Mouse (Mus musculus) midbrain, embryonic 13.5 days (tissue): ENCODE measurements around the gene Gm28729. TPM values are rescaled to one million over a fixed set of nuclear protein-coding genes. Genes with fewer than 3 reads are reported as not detected.
"Not testable (repeated sequence)": the region's sequence is repeated elsewhere in the genome, so short reads cannot be mapped to it uniquely, and the experiment has no call there.

Source experiments
- ATAC-seq: fragments of 200-750 bp; cut with Nextera tagmentation; 2 replicates; pipeline ENCODE4 v1.8.0; 2017; ENCODE audit warnings: mild to moderate bottlenecking, moderate TSS enrichment, moderate library complexity
- H3K27ac ChIP-seq: fragments of 300-500 bp; sonication (generic); 2 replicates; pipeline ENCODE4 v1.5.1; 2015; ENCODE audit warnings: inconsistent platforms, mild to moderate bottlenecking, moderate library complexity
- H3K27me3 ChIP-seq: fragments of 300-500 bp; sonication (generic); 2 replicates; pipeline ENCODE4 v1.6.1; 2015; ENCODE audit warnings: mild to moderate bottlenecking, inconsistent platforms
- H3K36me3 ChIP-seq: fragments of 300-500 bp; sonication (generic); 2 replicates; pipeline ENCODE4 v1.6.1; 2015; ENCODE audit warnings: mild to moderate bottlenecking, inconsistent platforms
- H3K4me1 ChIP-seq: fragments of 300-500 bp; sonication (generic); replicated peaks from 2 replicates; pipeline ENCODE4 v1.6.1; 2015; ENCODE audit warnings: inconsistent platforms
- H3K4me2 ChIP-seq: fragments of 300-500 bp; sonication (generic); replicated peaks from 2 replicates; pipeline ENCODE4 v1.6.1; 2015; ENCODE audit warnings: moderate library complexity, mild to moderate bottlenecking, inconsistent platforms
- H3K4me3 ChIP-seq: fragments of 300-500 bp; sonication (generic); replicated peaks from 2 replicates; pipeline ENCODE4 v1.5.1; 2015; ENCODE audit warnings: mild to moderate bottlenecking, inconsistent platforms
- H3K9ac ChIP-seq: fragments of 300-500 bp; sonication (generic); replicated peaks from 2 replicates; pipeline ENCODE4 v1.6.1; 2015; ENCODE audit warnings: mild to moderate bottlenecking, inconsistent platforms
- H3K9me3 ChIP-seq: fragments of 300-500 bp; sonication (generic); 2 replicates; pipeline ENCODE4 v1.6.1; 2016; ENCODE audit warnings: mild to moderate bottlenecking, inconsistent platforms
- WGBS: fragments of 180-500 bp; shearing (Covaris S2); methylation state at CpG from one replicate; pipeline ENCODE4 v1.1.7; 2015; 5-methylcytosine and 5-hydroxymethylcytosine counted together
- polyA plus RNA-seq: library from polyadenylated mRNA; unstranded; fragments of >200 nt; fragmentation: Nextera tagmentation; extraction: Ambion mirVana; gene quantifications from 2 replicates; pipeline ENCODE4 v1.2.1, GENCODE M21; 2015

Gene Gm28729
- polyA plus RNA-seq, 1 experiment from 2014 or later, result not detected

DNA sequence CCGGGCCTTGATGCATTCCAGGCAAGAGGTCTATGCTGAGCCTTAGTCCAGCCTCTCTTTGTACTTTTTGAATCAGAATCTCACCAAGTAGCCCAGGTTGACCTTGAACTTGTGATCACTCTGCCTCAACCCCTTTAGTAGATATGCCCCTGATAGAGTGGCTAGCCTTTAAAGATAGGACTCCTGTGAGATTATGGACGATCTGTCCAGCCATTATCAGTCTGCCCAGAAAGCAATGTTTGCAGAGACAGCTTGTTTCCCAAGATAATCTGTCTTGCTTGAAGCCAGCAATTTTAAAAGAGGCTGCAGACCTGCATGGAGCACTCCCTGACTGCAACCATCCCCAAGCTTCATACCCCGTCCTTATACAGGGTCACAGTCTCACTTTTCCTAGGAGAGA lies 42.0 kb downstream of the Gm28729 start:
- 0 out of 2 replicates have a peak, but pooled peaks cover 6% of the 10 kb centered on the region for H3K27me3 ChIP-seq
- no peaks in the 10 kb centered on the region for H3K36me3 ChIP-seq
- H3K4me3 ChIP-seq, result no peak overlapping the region
- no peak overlapping the region for H3K4me2 ChIP-seq
- ATAC-seq, result no peak
- WGBS, result 67% methylated on average over 3 of the region's 3 CpGs
- no peak overlapping the region for H3K9ac ChIP-seq
- no peak overlapping the region for H3K27ac ChIP-seq
- H3K9me3 ChIP-seq, result no peaks in the 10 kb centered on the region
- no peaks in the 10 kb centered on the region for H3K4me1 ChIP-seq

DNA sequence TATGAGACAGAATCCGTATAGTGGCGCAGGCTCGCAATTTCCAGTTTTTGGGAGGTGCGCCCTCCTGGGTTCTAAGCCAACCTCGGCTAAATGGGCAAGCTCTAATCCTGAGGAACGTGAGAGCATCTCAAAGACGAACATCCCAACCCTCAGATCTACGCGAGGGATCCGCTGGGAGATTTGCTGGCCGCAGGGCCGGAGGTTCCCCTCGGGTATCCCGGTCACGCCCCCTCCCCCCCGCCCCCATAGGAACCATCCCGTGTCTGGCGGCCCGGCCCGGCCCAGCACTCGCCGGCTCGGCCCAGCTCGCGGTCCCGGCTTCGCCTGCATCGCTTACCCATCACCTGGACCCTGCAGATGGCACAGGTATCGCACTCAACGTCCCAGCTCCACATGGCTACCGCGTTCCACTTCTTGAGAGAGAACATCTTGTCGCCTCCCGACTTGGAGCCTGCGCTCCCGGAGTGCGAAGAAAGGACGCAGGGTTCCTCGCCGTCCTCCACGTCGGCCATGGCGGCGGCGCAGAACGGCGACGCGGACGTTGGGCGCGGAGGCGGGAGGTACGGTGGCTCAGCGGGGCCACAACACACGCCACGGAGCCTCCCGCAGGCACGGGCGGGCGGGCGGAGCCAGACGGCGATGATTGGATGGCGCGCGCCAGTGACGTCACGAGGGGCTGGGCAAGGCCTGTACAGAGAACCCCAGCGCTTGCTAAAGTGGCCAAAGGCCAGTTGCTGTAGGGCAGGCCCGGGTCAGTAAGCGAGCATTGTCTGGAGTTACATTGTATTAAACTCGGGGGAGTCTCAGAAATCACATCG lies 46.8 kb downstream of the Gm28729 start, which contains the start of gene Rnf7:
Gene Rnf7 (minus strand): TSS at position 605 of the 818 bp plus-strand sequence.
- peak within 1 kb of the TSS; percentile 89 for H3K27ac ChIP-seq
- 0 out of 2 replicates have a peak, but pooled peaks cover 6% of the 10 kb centered on the region for H3K27me3 ChIP-seq
- H3K4me2 ChIP-seq, result peak within 1 kb of the TSS; percentile 87
- H3K9me3 ChIP-seq, result no peaks in the 10 kb centered on the region
- ATAC-seq, result peak; percentile 98
- H3K36me3 ChIP-seq, result peaks cover 14% of the 10 kb centered on the region
- peak within 1 kb of the TSS; percentile 86 for H3K9ac ChIP-seq
- under 1% methylated on average over 72 of the region's 74 CpGs for WGBS
- peaks cover 21% of the 10 kb centered on the region for H3K4me1 ChIP-seq
- peak within 1 kb of the TSS; percentile 77 for H3K4me3 ChIP-seq

DNA sequence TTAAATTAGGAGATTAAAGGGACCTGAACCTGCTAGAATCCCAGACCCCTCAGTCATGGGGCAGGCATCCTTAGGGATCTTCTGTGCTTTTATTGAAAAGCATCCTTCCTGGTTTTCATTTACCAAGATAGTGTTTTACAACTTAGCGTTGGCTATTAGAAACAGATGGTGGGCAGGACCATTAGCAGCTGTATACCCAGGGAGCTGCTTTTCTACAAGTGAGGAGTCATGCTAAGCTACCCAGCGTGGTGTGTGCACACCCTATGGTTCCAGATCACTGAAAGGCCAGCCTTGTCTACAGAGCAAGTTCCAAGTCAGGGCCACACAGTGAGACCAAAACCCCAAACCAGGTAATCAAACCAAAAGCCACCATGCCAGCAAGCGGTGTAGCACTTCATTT lies 52.7 kb downstream of the Gm28729 start:
- H3K9ac ChIP-seq, result no peak overlapping the region
- no peaks in the 10 kb centered on the region for H3K27me3 ChIP-seq
- H3K4me2 ChIP-seq, result no peak overlapping the region
- H3K4me3 ChIP-seq, result no peak overlapping the region
- peaks cover 17% of the 10 kb centered on the region for H3K4me1 ChIP-seq
- WGBS, result 88% methylated on average over 3 of the region's 3 CpGs
- no peak for ATAC-seq
- no peak overlapping the region for H3K27ac ChIP-seq
- H3K36me3 ChIP-seq, result peaks cover 46% of the 10 kb centered on the region
- H3K9me3 ChIP-seq, result no peaks in the 10 kb centered on the region

DNA sequence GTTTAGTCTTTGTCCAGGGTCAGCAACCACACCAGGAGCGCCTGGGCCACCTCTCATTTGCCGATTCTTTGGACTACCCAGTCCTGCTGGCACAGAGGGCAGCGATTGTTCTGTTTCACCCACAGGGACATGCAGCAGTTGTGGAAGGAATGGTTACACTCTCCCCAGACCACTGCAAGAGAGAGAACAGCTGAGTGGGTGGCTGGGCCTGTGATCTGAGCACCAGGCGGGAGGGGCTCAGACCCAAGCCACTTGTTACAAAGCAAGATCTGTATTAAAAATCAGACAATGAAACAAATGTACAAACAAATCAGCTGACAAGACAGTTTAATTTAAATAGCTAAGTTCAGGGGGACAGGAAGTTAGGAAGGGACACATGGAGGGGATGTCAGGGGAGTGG lies 53.4 kb downstream of the Gm28729 start:
- not testable (repeated sequence) for H3K9ac ChIP-seq, H3K27me3 ChIP-seq, H3K9me3 ChIP-seq, H3K4me2 ChIP-seq, ATAC-seq, H3K4me3 ChIP-seq, H3K27ac ChIP-seq
- Histone ChIP-seq H3K36me3 (peaks cover 53% of the 10 kb centered on the region), H3K4me1 (peaks cover 10% of the 10 kb centered on the region)
- WGBS, result 77% methylated on average over 4 of the region's 4 CpGs

DNA sequence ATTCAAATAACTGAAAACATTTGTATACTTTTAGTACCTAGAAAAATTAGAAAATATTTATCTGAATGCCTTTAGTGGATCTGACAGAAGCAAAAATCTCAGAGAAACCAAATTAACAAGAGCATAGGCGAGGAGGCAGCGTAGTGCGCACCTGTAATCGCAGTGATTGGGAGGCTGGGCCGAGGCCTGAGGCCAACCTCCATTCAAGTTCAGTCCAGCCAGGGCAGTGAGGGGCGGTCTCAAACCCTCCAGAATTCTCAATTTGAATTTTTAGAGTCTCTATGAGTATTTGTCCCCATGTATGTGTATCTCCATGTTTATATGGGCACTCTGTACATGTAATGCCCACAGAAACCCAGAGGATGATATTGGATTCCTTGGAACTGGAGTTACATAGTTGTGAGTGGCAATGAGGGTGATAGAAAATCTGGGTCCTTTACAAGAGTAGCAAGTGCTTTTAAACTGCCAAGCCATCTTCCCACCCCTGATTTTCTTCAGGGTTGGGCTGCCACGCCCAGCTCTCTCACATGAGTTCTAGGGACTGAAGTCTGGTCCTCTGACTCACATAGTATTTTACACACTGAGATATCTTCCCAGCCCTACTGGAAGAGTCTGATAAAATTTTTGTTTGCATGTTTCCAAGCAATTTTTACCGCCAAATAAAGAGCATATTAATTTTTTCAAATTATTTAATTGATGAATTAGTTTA lies 54.6 kb downstream of the Gm28729 start:
- Histone ChIP-seq H3K27me3 (no peaks in the 10 kb centered on the region), H3K9me3 (no peaks in the 10 kb centered on the region), H3K4me2 (no peak overlapping the region), H3K4me1 (0 out of 2 replicates have a peak, but pooled peaks cover 1% of the 10 kb centered on the region), H3K4me3 (no peak overlapping the region), H3K9ac (no peak overlapping the region), H3K36me3 (peaks cover 50% of the 10 kb centered on the region), H3K27ac (no peak overlapping the region)
- no peak for ATAC-seq
- WGBS, result 95% methylated on average over 8 of the region's 8 CpGs

DNA sequence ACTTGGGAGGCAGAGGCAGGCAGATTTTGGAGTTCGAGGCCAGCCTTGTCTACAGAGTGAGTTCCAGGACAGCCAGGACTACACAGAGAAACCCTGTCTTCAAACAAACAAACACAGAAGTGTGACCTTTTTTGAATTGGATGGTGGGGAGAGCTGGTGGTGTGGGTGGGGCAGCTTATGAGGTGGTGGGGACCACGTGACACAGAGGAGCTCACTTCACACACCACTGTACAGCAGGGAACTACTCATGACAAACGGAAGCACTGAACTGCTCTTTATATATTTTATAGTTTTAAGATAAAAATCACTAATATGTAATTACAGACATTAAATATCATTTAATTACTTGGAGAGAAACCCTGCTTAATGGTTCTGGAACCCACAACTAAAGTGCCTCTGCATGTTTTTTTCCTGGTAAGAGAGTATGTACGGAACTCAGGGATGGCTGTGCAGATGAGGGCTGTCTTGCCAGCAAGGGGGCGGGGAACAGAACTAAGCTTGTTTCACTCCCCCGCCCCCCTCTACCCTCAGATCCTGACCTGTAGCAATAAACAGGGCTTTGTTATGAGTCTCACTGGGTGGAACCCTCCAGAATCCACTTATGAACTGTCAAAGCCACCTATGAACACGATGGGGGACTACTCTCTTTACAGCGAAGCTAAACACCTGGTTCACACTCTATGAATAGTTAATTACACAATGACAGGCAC lies 55.4 kb downstream of the Gm28729 start:
- peaks cover 46% of the 10 kb centered on the region for H3K36me3 ChIP-seq
- H3K27me3 ChIP-seq, result no peaks in the 10 kb centered on the region

DNA sequence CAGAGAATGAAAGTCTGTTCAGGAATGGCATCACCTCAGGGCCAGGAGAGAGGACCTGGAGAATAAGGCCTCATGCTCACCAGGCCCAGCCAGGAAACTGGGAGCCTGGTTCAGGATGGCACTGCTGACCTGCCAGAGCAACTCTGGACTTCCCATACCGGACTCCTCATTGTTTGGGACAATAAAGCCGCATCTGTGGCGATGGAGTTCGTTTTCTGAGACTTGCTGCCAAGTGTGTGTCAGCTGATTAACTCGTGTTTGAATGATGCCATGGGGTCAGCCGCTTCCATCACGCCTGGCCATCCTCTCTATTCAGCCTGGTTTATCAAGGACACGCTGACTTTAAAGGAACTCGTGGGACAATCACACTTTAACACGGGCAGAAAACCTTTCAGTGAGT lies 61.4 kb downstream of the Gm28729 start:
- Histone ChIP-seq H3K36me3 (peaks cover 22% of the 10 kb centered on the region), H3K4me2 (no peak overlapping the region), H3K4me1 (peaks cover 3% of the 10 kb centered on the region; the same call in 1 of the 2 replicates), H3K9me3 (peaks cover 3% of the 10 kb centered on the region; the same call in 1 of the 2 replicates), H3K9ac (no peak overlapping the region), H3K27ac (no peak overlapping the region), H3K4me3 (no peak overlapping the region), H3K27me3 (no peaks in the 10 kb centered on the region)
- ATAC-seq, result no peak
- 70% methylated on average over 10 of the region's 10 CpGs for WGBS

More for the DNA sequence above, 55.4 kb downstream of the Gm28729 start:
- Histone ChIP-seq H3K4me2 (no peak overlapping the region), H3K27ac (no peak overlapping the region), H3K4me1 (no peaks in the 10 kb centered on the region), H3K9ac (no peak overlapping the region), H3K4me3 (no peak overlapping the region), H3K9me3 (no peaks in the 10 kb centered on the region)
- 76% methylated on average over 8 of the region's 8 CpGs for WGBS
- ATAC-seq, result no peak

DNA sequence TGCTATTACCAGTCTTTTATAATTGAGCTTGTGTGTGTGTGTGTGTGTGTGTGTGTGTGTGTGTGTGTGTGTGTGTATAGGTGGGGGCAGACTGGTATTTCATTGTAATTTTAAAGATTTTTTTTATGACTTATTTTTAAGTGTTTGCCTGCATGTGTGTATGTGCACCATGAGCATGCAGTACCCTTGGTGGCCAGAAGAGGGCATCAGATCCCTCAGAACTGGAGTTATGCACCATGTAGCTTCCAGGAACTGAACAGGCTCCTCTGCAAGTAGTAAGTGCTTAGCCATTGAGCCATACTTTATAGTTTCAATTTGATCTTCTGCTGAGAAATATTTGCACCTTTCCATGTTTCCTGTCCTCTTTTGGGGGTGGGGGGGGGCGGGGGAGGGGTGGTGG lies 63.5 kb downstream of the Gm28729 start:
- H3K27me3 ChIP-seq, result no peaks in the 10 kb centered on the region
- H3K27ac ChIP-seq, result no peak overlapping the region
- peaks cover 3% of the 10 kb centered on the region; the same call in 1 of the 2 replicates for H3K4me1 ChIP-seq
- no peak overlapping the region for H3K4me3 ChIP-seq
- peaks cover 3% of the 10 kb centered on the region; the same call in 1 of the 2 replicates for H3K9me3 ChIP-seq
- H3K4me2 ChIP-seq, result no peak overlapping the region
- no peak for ATAC-seq
- no peak overlapping the region for H3K9ac ChIP-seq
- 0 out of 2 replicates have a peak, but pooled peaks cover 4% of the 10 kb centered on the region for H3K36me3 ChIP-seq
- 18% methylated on average over 1 of the region's 1 CpGs for WGBS

DNA sequence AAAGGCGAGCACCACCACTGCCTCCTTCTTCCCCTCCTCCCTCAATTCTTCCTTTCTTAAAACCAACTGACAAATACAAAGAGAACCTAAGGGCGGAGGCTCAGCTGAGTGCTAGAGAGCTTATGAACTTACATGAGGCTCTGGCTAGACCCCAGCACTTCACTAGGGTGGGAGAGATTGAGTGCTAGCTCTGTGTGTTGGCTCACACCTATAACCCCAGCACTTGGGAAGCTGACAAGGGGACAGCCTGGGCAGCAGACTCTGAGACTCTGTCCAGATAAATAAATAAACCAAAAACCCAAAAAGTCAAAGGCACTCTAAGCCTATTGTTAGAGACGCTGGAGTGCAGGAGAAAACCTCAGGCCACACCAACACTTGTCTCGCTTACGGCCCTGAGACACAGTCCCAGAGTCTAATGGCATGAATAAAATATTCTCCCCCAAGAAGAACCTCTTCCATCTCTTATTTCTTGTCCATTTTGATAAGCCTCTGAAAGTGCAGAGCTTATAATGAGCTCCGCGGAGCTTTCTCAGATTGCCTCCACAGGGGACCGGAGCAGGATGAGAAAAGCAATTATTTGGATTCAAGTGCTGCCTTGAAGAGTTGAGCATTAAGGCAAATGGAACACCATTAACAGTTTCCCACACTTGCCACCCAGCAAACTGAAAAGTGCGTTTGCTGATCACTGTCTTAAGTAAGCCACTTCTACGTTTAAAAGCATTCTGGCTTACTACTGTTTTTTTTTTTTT lies 64.8 kb downstream of the Gm28729 start:
- peak; percentile 46 for ATAC-seq
- peaks cover 3% of the 10 kb centered on the region; the same call in 1 of the 2 replicates for H3K9me3 ChIP-seq
- WGBS, result 49% methylated on average over 10 of the region's 10 CpGs
- H3K27me3 ChIP-seq, result no peaks in the 10 kb centered on the region
- peak overlapping the region; percentile 62 for H3K27ac ChIP-seq
- no peak overlapping the region for H3K4me3 ChIP-seq
- no peak overlapping the region for H3K4me2 ChIP-seq
- peaks cover 3% of the 10 kb centered on the region; the same call in 1 of the 2 replicates for H3K4me1 ChIP-seq
- 0 out of 2 replicates have a peak, but pooled peaks cover 4% of the 10 kb centered on the region for H3K36me3 ChIP-seq
- no peak overlapping the region for H3K9ac ChIP-seq

DNA sequence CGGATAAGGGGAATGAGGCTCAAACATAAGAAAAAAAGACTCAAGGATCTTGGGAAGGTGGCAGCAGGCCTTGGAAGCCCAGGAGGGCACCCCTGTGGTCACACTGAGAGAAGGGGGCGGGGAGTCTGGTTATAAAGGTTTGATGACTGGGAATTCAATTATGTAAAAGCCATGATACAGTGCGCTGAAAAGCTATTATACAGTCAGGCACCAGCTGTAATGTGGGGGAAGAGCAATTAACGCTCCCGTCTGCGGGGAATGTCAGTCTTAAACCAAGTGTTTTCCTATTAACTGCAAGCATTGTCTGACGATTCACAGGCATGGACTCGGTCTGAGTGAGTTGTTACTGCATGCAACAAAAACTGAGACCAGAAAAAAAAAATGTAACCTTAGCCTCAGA lies 69.4 kb downstream of the Gm28729 start:
- 44% methylated on average over 8 of the region's 8 CpGs for WGBS
- Histone ChIP-seq H3K9me3 (no peaks in the 10 kb centered on the region), H3K4me3 (no peak overlapping the region), H3K27ac (peak overlapping the region; percentile 44), H3K9ac (no peak overlapping the region), H3K4me1 (peaks cover 6% of the 10 kb centered on the region; the same call in 1 of the 2 replicates), H3K27me3 (no peaks in the 10 kb centered on the region), H3K36me3 (no peaks in the 10 kb centered on the region), H3K4me2 (no peak overlapping the region)
- peak; percentile 44; the same call in 1 of the 2 replicates for ATAC-seq

DNA sequence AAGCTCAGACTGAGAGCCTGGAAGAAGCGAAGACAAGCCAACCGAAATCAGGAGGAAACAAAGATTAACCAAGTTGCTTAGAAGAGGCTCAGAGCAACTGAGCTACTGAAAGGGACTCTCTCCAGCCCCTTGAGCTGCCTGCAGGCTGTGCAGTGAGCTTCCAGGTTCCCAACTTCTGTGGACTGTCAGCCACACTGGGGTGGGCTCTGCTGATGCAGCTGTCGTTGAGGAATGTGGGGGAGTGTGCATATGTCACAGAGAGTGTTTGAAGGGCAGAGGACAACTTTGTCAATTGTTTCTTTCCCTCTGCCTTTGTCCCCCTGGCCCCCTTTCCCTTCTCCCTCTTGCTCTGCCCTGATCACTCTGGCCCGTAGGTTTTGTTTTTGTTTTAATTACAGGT lies 72.1 kb downstream of the Gm28729 start:
- no peaks in the 10 kb centered on the region for H3K27me3 ChIP-seq
- no peaks in the 10 kb centered on the region for H3K9me3 ChIP-seq
- no peaks in the 10 kb centered on the region for H3K36me3 ChIP-seq
- H3K4me1 ChIP-seq, result 0 out of 2 replicates have a peak, but pooled peaks cover 3% of the 10 kb centered on the region
- H3K4me3 ChIP-seq, result no peak overlapping the region
- no peak overlapping the region for H3K9ac ChIP-seq
- H3K4me2 ChIP-seq, result no peak overlapping the region
- 87% methylated on average over 4 of the region's 4 CpGs for WGBS
- no peak overlapping the region for H3K27ac ChIP-seq
- no peak for ATAC-seq
